Mouse (Mus musculus) lung, embryonic 14.5 days (tissue): ENCODE results near the gene Tmem11. TPM values are rescaled to one million over a fixed set of nuclear protein-coding genes. Genes with fewer than 3 reads are reported as not detected.

Experiments
- ATAC-seq: fragments of 200-750 bp; cut with Nextera tagmentation; 2 replicates; pipeline ENCODE4 v1.8.0; 2017; ENCODE audit warnings: mild to moderate bottlenecking, moderate TSS enrichment, moderate library complexity; ENCODE audit not compliant: insufficient read depth
- DNase-seq: peaks from one replicate; pipeline ENCODE4 v3.0.0-alpha.2; 2015
- H3K27ac ChIP-seq: fragments of 300-500 bp; sonication (generic); 2 replicates; pipeline ENCODE4 v1.5.1; 2014; ENCODE audit warnings: low read depth, mild to moderate bottlenecking, moderate library complexity
- H3K27me3 ChIP-seq: fragments of 300-500 bp; sonication (generic); 2 replicates; pipeline ENCODE4 v1.6.1; 2014; ENCODE audit warnings: low read length, control low read depth; ENCODE audit not compliant: insufficient read depth
- H3K36me3 ChIP-seq: fragments of 300-500 bp; sonication (generic); 2 replicates; pipeline ENCODE4 v1.6.1; 2014; ENCODE audit warnings: control low read depth; ENCODE audit not compliant: insufficient read depth
- H3K4me1 ChIP-seq: fragments of 300-500 bp; sonication (generic); 2 replicates; pipeline ENCODE4 v1.6.1; 2014; ENCODE audit warnings: antibody characterized with exemption, control low read depth; ENCODE audit not compliant: insufficient read depth
- H3K4me2 ChIP-seq: fragments of 300-500 bp; sonication (generic); 2 replicates; pipeline ENCODE4 v1.6.1; 2014; ENCODE audit warnings: mild to moderate bottlenecking
- H3K4me3 ChIP-seq: fragments of 300-500 bp; sonication (generic); 2 replicates; pipeline ENCODE4 v1.5.1; 2014; ENCODE audit warnings: low read depth, low read length
- H3K9ac ChIP-seq: fragments of 300-500 bp; sonication (generic); 2 replicates; pipeline ENCODE4 v1.6.1; 2014
- H3K9me3 ChIP-seq: fragments of 300-500 bp; sonication (generic); 2 replicates; pipeline ENCODE4 v1.6.1; 2016; ENCODE audit warnings: low read depth, low read length, control low read depth
- CTCF ChIP-seq: IDR thresholded peaks from 2 replicates; pipeline ENCODE4 v1.5.1; 2016; ENCODE audit warnings: antibody characterized with exemption, low read depth
- WGBS: fragments of 180-500 bp; shearing (Covaris S2); extraction: QIAGEN DNeasy Blood & Tissue Kit; methylation state at CpG from one replicate; pipeline ENCODE4 v1.1.7; 2014; 5-methylcytosine and 5-hydroxymethylcytosine counted together
- polyA plus RNA-seq: library from polyadenylated mRNA; unstranded; fragments of >200 nt; fragmentation: Nextera tagmentation; extraction: Ambion mirVana; gene quantifications from 2 replicates; pipeline ENCODE4 v1.2.1, GENCODE M21; 2014

Gene Tmem11
- polyA plus RNA-seq, 1 experiment from 2014 or later, result 73.4 TPM

GRCm38 (mm10) chr11:60915201-60915600 is 36.1 kb upstream of the Tmem11 start:
- no peak for TF ChIP-seq CTCF
- DNase-seq (no peak), ATAC-seq (no peak)
- Histone ChIP-seq H3K4me1 (peaks cover 11% of the 10 kb centered on the region), H3K9ac (no peak overlapping the region), H3K27ac (no peak overlapping the region), H3K36me3 (no peaks in the 10 kb centered on the region), H3K27me3 (no peaks in the 10 kb centered on the region), H3K4me3 (no peak overlapping the region), H3K4me2 (no peak overlapping the region), H3K9me3 (no peaks in the 10 kb centered on the region)
- WGBS, result 47% methylated on average over 4 of the region's 4 CpGs

- no peak for TF ChIP-seq CTCF
- H3K4me1 ChIP-seq, result peaks cover 11% of the 10 kb centered on the region
- ATAC-seq (no peak), DNase-seq (no peak)
- H3K4me3 ChIP-seq, result peak within 1 kb of the TSS; percentile 87
- H3K27ac ChIP-seq, result peak within 1 kb of the TSS; percentile 52
- H3K9ac ChIP-seq, result peak within 1 kb of the TSS; percentile 79
- 24% methylated on average over 7 of the region's 7 CpGs for WGBS
- H3K9me3 ChIP-seq, result no peaks in the 10 kb centered on the region
- H3K4me2 ChIP-seq, result peak within 1 kb of the TSS; percentile 91
- H3K27me3 ChIP-seq, result no peaks in the 10 kb centered on the region
- H3K36me3 ChIP-seq, result no peaks in the 10 kb centered on the region
These were observed 35.4 kb upstream of the Tmem11 start, which contains the start of gene Natd1 for GRCm38 (mm10) chr11:60914491-60914890. Gene Natd1 (minus strand): TSS chr11:60914750.

GRCm38 (mm10) chr11:60913301-60914196 is 34.5 kb upstream of the Tmem11 start:
- Histone ChIP-seq H3K36me3 (no peaks in the 10 kb centered on the region), H3K27me3 (no peaks in the 10 kb centered on the region), H3K4me3 (peak overlapping the region; percentile 87), H3K4me2 (peak overlapping the region; percentile 91), H3K4me1 (peaks cover 11% of the 10 kb centered on the region), H3K9ac (peak overlapping the region; percentile 79), H3K9me3 (no peaks in the 10 kb centered on the region), H3K27ac (peak overlapping the region; percentile 52)
- DNase-seq (peak; percentile 97), ATAC-seq (peak; percentile 90)
- under 1% methylated on average over 86 of the region's 86 CpGs for WGBS
- TF ChIP-seq CTCF, result no peak

- no peak overlapping the region for H3K27ac ChIP-seq
These were observed 33.5 kb upstream of the Tmem11 start for GRCm38 (mm10) chr11:60912525-60912973.

GRCm38 (mm10) chr11:60909626-60910025 is 30.6 kb upstream of the Tmem11 start:
- H3K36me3 ChIP-seq, result peaks cover 16% of the 10 kb centered on the region
- no peaks in the 10 kb centered on the region for H3K9me3 ChIP-seq
- 46% methylated on average over 1 of the region's 1 CpGs for WGBS
- H3K4me3 ChIP-seq, result no peak overlapping the region
- H3K27ac ChIP-seq, result no peak overlapping the region
- DNase-seq (no peak), ATAC-seq (no peak)
- no peak for TF ChIP-seq CTCF
- H3K4me1 ChIP-seq, result peaks cover 7% of the 10 kb centered on the region
- H3K4me2 ChIP-seq, result no peak overlapping the region
- no peaks in the 10 kb centered on the region for H3K27me3 ChIP-seq
- H3K9ac ChIP-seq, result no peak overlapping the region

More at GRCm38 (mm10) chr11:60912525-60912973, 33.5 kb upstream of the Tmem11 start:
- H3K9me3 ChIP-seq, result no peaks in the 10 kb centered on the region
- TF ChIP-seq CTCF, result no peak
- peaks cover 11% of the 10 kb centered on the region for H3K4me1 ChIP-seq
- H3K9ac ChIP-seq, result peak overlapping the region; percentile 79
- peak; percentile 38 for DNase-seq
- H3K4me2 ChIP-seq, result peak overlapping the region; percentile 91
- 18% methylated on average over 7 of the region's 7 CpGs for WGBS
- no peaks in the 10 kb centered on the region for H3K27me3 ChIP-seq
- no peak for ATAC-seq
- H3K4me3 ChIP-seq, result peak overlapping the region; percentile 87
- H3K36me3 ChIP-seq, result no peaks in the 10 kb centered on the region

GRCm38 (mm10) chr11:60908073-60908472 is 29.0 kb upstream of the Tmem11 start:
- WGBS, result 68% methylated on average over 3 of the region's 3 CpGs
- Histone ChIP-seq H3K9ac (no peak overlapping the region), H3K9me3 (no peaks in the 10 kb centered on the region), H3K36me3 (peaks cover 30% of the 10 kb centered on the region), H3K27ac (no peak overlapping the region), H3K4me3 (no peak overlapping the region), H3K4me1 (peaks cover 7% of the 10 kb centered on the region), H3K4me2 (no peak overlapping the region), H3K27me3 (no peaks in the 10 kb centered on the region)
- TF ChIP-seq CTCF, result peak; percentile 35; the same call in 1 of the 2 replicates
- DNase-seq, result no peak
- no peak for ATAC-seq

- Histone ChIP-seq H3K4me1 (no peaks in the 10 kb centered on the region), H3K36me3 (peaks cover 30% of the 10 kb centered on the region), H3K4me2 (no peak overlapping the region), H3K27me3 (no peaks in the 10 kb centered on the region), H3K27ac (no peak overlapping the region), H3K9me3 (no peaks in the 10 kb centered on the region), H3K9ac (no peak overlapping the region), H3K4me3 (no peak overlapping the region)
- ATAC-seq (no peak), DNase-seq (no peak)
- whole genome bisulfite sequencing, result 87% methylated on average over 4 of the region's 4 CpGs
- no peak for TF ChIP-seq CTCF
These were observed 27.4 kb upstream of the Tmem11 start for GRCm38 (mm10) chr11:60906449-60906848.
